ENCODE assay signal across 9 mouse cellular contexts in the genomic region with DNA sequence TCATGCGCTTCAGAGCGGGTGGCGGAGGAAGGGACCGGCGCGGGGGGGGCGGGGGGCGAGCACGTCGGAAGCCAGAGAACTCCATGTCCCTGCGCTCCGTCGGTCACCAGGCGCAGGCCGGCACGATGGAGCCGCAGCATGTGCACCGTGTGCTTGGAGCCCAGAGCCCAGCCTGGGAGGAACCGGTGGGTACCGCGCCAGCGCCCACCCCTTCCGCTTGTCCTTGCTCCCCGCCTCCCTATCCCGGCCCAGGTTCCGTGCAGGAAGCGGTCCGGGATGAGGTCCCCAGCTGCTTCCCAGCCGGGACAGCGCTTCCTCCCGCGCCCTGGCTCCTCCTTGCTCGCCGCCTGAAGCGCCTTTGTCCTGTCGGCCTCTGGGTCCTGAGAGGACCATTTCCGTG. TPM values are rescaled to one million over a fixed set of nuclear protein-coding genes. Genes with fewer than 3 reads are reported as not detected.
DNase-seq lines count a peak whose midpoint lies in the region; ATAC-seq and TF ChIP-seq lines count a peak whose summit lies in the region.
"Not testable (repeated sequence)": the region's sequence is repeated elsewhere in the genome, so short reads cannot be mapped to it uniquely, and the experiment has no call there.
"Had no signal": no experiment of that assay in that cellular context is flagged by ENCODE, and none has a peak within 500 bp of the region (broad histone marks: within the 10 kb centered on the region; RNA-seq: fewer than 3 reads in every experiment).

A gene (plus strand): TSS at position 101 of the 400 bp plus-strand sequence.

- not testable (repeated sequence) for TF ChIP-seq CTCF in E14TG2a.4 (conservative IDR thresholded peaks at IDR 0.05; ENCODE audit: low read length)

- not testable (repeated sequence) for H3K27ac ChIP-seq in kidney, embryonic 14.5 days (ENCODE audit: low read depth, low read length); limb, embryonic 15.5 days; midbrain, embryonic 14.5 days (replicated peaks; ENCODE audit: low read depth, low read length); stomach, embryonic 14.5 days (ENCODE audit: low read length)

- peak within 1 kb of the TSS; percentile 51 for H3K4me2 ChIP-seq in kidney, embryonic 14.5 days (replicated peaks; ENCODE audit: low read depth, low read length)
- H3K4me2 ChIP-seq in limb, embryonic 15.5 days: peak within 1 kb of the TSS; percentile 56
- peak within 1 kb of the TSS; percentile 51 for H3K4me2 ChIP-seq in midbrain, embryonic 14.5 days (ENCODE audit: low read length)
- peak within 1 kb of the TSS; percentile 43 for H3K4me2 ChIP-seq in stomach, embryonic 14.5 days (replicated peaks; ENCODE audit: low read depth, low read length)

- peak within 1 kb of the TSS; percentile 71 for H3K4me3 ChIP-seq in E14TG2a.4 (replicated peaks; ENCODE audit: low read length)
- H3K4me3 ChIP-seq in kidney, embryonic 14.5 days (ENCODE audit: low read length): peak within 1 kb of the TSS; percentile 31
- H3K4me3 ChIP-seq in limb, embryonic 15.5 days: peak within 1 kb of the TSS; percentile 39
- H3K4me3 ChIP-seq in midbrain, embryonic 14.5 days (replicated peaks; ENCODE audit: low read depth, low read length): peak within 1 kb of the TSS; percentile 36
- peak within 1 kb of the TSS; percentile 26 for H3K4me3 ChIP-seq in stomach, embryonic 14.5 days (ENCODE audit: low read depth, low read length)

- H3K27me3 ChIP-seq in E14TG2a.4 (ENCODE audit: insufficient read depth, low read length); kidney, embryonic 14.5 days (ENCODE audit: control insufficient read depth, insufficient read depth, low read length); limb, embryonic 15.5 days; midbrain, embryonic 14.5 days (ENCODE audit: control insufficient read depth, insufficient read depth, low read length); stomach, embryonic 14.5 days (ENCODE audit: control insufficient read depth, insufficient read depth, low read length): not testable (repeated sequence)

- intact Hi-C loops in heart, postnatal 25 days (cut with DNase I): not testable (repeated sequence)

- peak; percentile 4 for DNase-seq in embryo, embryonic 9.5 days (ENCODE audit: extremely low spot score)
- DNase-seq in gastrocnemius, postnatal 10 days: peak; percentile 5
- peak; percentile 10 for DNase-seq in heart, postnatal 25 days (ENCODE audit: low spot score)
- DNase-seq in midbrain, embryonic 14.5 days: peak; percentile 29

- not testable (repeated sequence) for H3K4me1 ChIP-seq in E14TG2a.4 (replicated peaks; ENCODE audit: low read depth, low read length); kidney, embryonic 14.5 days (ENCODE audit: control insufficient read depth, insufficient read depth, low read length); limb, embryonic 15.5 days; midbrain, embryonic 14.5 days (ENCODE audit: control insufficient read depth, insufficient read depth, low read length); stomach, embryonic 14.5 days (ENCODE audit: control insufficient read depth, insufficient read depth, low read length)

- 3% methylated on average over 21 of the region's 37 CpGs for WGBS in kidney, embryonic 14.5 days
- WGBS in limb, embryonic 15.5 days: 3% methylated on average over 33 of the region's 37 CpGs
- WGBS in midbrain, embryonic 14.5 days: 2% methylated on average over 30 of the region's 37 CpGs
- WGBS in stomach, embryonic 14.5 days: 4% methylated on average over 30 of the region's 37 CpGs

- ATAC-seq in kidney, embryonic 14.5 days (ENCODE audit: low FRiP score, low TSS enrichment); limb, embryonic 15.5 days (ENCODE audit: insufficient number of reproducible peaks, low FRiP score, low TSS enrichment, low read depth); midbrain, embryonic 14.5 days (ENCODE audit: low FRiP score, low TSS enrichment); stomach, embryonic 14.5 days (ENCODE audit: insufficient number of reproducible peaks, insufficient read depth, low FRiP score, low read depth): not testable (repeated sequence)

- H3K9ac ChIP-seq in kidney, embryonic 14.5 days (ENCODE audit: low read depth, low read length); limb, embryonic 15.5 days; stomach, embryonic 14.5 days (replicated peaks; ENCODE audit: low read depth, low read length): not testable (repeated sequence)
- peak within 1 kb of the TSS; percentile 42; the same call in 1 of the 2 replicates for H3K9ac ChIP-seq in midbrain, embryonic 14.5 days (replicated peaks; ENCODE audit: low read length)

- not testable (repeated sequence) for H3K36me3 ChIP-seq in E14TG2a.4 (ENCODE audit: insufficient read depth, low read length); kidney, embryonic 14.5 days (ENCODE audit: control insufficient read depth, insufficient read depth, low read length); limb, embryonic 15.5 days; midbrain, embryonic 14.5 days (ENCODE audit: control insufficient read depth, insufficient read depth, low read length); stomach, embryonic 14.5 days (ENCODE audit: control insufficient read depth, insufficient read depth, low read length)

- H3K9me3 ChIP-seq in E14TG2a.4 (ENCODE audit: low read length); kidney, embryonic 14.5 days (ENCODE audit: control insufficient read depth, low read length); limb, embryonic 15.5 days; midbrain, embryonic 14.5 days (ENCODE audit: control insufficient read depth, low read length); stomach, embryonic 14.5 days (ENCODE audit: control insufficient read depth, low read depth, low read length): not testable (repeated sequence)

RNA-seq across cellular contexts. Expression of the gene that starts here (rescaled TPM):
- 1 to 10 TPM in 1 of 2 experiments, under 1 TPM in 1; 0.40 to 2.0 TPM for total RNA-seq in gastrocnemius, postnatal 10 days (2021)
- 1 to 10 TPM in 1 of 2 experiments, under 1 TPM in 1; 0.64 to 1.0 TPM for total RNA-seq in heart, postnatal 25 days (2021)
- polyA plus RNA-seq in kidney, embryonic 14.5 days (2014; fragmentation: Nextera tagmentation; extraction: Ambion mirVana): 1.0 TPM in 1 of 2 replicates, not detected in the other
- 0.52 and 0.72 TPM in 2 replicates for polyA plus RNA-seq in limb, embryonic 15.5 days (2015; fragmentation: Nextera tagmentation; extraction: Ambion mirVana)
- 2.8 and 6.8 TPM in 2 replicates for polyA plus RNA-seq in midbrain, embryonic 14.5 days (2014; fragmentation: Nextera tagmentation; extraction: Ambion mirVana)
- 0.45 and 1.4 TPM in 2 replicates for polyA plus RNA-seq in stomach, embryonic 14.5 days (2014; fragmentation: Nextera tagmentation; extraction: Ambion mirVana)
- polyA plus RNA-seq: liver, embryonic 14.5 days had no signal
